Mouse (Mus musculus) mouse trophoblast stem cell (cell line): Measurements from ENCODE around the gene Oit3.
"Not testable (repeated sequence)": the region's sequence is repeated elsewhere in the genome, so short reads cannot be mapped to it uniquely, and the experiment has no call there.

Source experiments
- in situ Hi-C, 2 experiments: fragments of 300-500 bp; cut with MseI, MboI; formaldehyde crosslinking; loops; 2 replicates in 1 of 2; 3 replicates in 1 of 2; pipeline ENCODE4 v1.15.1; 2025

The Oit3 gene

DNA sequence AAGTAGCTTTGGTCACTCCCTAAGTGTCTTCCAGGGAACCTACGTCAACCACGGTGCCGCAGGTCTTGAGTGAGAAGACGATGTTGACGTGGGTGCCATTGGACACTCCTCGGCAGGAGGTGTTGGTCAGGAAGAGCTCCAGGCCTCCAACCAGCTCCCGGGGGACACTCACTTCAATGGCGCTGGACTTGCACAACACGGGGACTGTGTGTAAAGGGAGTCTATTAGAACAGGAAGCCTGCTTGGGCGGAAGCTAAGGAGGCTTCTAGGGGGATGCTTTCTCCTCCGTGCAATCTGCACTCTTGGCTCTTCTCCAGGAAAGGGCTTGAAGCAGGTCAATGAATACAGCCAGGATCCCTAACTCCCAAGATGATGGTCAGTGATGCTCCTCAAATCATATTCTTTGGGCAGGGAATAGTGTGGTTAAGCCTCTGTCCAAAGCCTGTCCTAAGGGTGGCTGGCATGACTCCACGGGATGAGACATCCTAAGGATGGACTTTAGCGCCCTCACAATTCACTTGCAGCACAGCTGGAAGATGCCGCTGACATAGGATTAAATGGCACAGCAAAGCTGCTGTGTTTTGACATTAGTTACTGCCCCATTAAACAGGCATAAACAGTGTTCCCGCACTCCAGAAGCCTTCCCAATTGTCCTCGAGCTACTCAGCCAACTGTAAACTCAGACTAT lies 12.0 kb downstream of the Oit3 start:
- in situ Hi-C loops, result no loop called here

DNA sequence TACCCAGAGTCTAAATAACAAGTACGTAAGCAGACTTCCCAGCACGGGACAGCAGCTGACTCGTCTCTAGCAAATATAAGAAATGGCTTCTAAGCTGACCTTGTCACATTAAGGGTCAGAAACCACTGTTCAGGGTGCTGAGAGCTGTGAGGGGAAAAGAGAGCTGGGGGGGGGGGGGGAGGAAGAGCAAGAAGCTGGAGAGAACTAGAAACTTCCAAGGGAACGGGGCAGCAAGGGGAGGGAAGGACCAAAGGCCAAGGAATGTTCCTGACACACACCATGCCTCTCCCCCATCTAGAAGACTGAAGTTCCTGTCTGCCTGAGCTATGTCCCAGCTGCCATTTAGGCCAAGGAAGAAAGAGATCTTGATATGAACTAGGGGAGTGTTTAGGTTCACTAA lies 15.2 kb downstream of the Oit3 start:
- in situ Hi-C loops, result no loop called here

- in situ Hi-C loops, result no loop called here
These were observed 16.2 kb downstream of the Oit3 start for GRCm38 (mm10) chr10:59425369-59425768.

GRCm38 (mm10) chr10:59424453-59424852 lies 17.1 kb downstream of the Oit3 start:
- in situ Hi-C loops, result no loop called here

- in situ Hi-C loops, result no loop called here
These were observed 22.1 kb downstream of the Oit3 start for GRCm38 (mm10) chr10:59419516-59419915.

DNA sequence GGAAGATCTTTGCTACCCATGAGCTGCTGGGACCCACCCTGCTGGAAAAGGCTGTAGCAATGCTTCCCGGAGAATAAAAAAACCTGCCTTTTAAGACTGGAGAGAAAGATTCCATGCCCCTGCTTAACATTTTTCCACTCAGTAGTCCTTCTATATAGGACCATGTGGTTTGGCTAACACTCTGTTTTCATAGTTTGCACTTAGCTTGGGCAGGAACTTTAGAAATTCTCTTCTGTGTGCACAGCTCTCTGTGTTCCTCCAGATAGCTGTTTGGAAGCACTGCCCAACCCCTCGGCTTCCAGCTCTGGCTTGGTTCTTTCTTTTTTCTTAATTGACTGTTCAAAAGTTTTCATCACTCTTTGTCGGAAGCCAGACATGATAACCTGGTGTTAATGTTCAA lies 25.0 kb downstream of the Oit3 start:
- in situ Hi-C loops, result no loop called here

DNA sequence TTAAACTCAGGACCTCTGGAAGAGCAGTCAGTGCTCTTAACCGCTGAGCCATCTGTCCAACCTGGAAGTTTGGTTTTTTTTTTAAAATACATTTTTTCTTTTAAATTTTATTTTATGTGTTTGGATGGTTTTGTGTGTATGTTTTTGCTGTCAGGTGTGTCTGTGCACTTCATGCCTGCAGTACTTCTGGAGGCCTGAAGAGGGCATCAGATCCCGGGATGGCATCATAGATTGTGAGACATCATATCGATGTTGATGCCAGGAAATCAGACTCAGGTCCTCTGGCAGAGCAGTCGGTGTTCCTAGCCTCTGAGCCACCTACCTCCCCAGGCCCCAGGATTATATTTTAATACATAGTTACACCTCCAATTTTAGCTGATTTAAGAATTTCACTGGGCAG lies 27.9 kb downstream of the Oit3 start:
- in situ Hi-C loops, result no loop called here

DNA sequence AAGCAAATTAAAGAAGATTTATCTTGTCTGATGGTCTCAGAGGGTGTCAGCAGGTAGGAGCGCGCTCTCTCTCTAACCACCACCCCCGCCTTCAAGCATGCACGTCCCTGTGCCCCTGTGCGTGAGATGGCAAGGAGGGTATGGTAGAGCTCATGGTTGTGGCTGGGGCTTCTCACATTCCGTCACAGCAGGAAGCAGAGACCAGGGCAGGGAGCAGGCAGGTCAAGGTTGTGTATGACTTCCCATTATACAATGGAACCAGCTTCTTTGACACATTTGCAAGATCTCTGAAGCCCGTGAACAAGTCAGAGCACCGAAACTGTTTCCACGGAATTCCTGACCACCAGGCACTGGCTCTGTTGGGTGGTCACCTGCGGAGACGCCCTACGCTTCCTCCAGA lies 31.3 kb downstream of the Oit3 start:
- in situ Hi-C loops, result no loop called here

GRCm38 (mm10) chr10:59408499-59408898 lies 33.1 kb downstream of the Oit3 start:
- in situ Hi-C loops, result no loop called here

DNA sequence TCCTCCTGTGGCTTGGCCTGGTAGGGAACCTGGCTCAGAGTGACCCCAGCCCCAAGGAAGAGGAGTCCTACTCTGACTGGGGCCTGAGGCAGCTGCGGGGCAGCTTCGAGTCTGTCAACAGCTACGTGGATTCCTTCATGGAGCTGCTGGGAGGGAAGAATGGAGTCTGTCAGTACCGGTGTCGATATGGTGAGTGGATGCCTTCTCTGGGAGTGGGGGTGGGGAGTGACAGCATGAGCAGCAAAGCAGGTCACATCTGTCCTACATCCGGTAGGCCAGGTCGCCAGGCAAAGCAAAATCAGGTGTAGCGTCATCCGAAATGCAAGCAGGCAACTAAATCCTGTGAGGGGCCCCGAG lies 37.8 kb downstream of the Oit3 start:
- in situ Hi-C loops, result no loop called here

DNA sequence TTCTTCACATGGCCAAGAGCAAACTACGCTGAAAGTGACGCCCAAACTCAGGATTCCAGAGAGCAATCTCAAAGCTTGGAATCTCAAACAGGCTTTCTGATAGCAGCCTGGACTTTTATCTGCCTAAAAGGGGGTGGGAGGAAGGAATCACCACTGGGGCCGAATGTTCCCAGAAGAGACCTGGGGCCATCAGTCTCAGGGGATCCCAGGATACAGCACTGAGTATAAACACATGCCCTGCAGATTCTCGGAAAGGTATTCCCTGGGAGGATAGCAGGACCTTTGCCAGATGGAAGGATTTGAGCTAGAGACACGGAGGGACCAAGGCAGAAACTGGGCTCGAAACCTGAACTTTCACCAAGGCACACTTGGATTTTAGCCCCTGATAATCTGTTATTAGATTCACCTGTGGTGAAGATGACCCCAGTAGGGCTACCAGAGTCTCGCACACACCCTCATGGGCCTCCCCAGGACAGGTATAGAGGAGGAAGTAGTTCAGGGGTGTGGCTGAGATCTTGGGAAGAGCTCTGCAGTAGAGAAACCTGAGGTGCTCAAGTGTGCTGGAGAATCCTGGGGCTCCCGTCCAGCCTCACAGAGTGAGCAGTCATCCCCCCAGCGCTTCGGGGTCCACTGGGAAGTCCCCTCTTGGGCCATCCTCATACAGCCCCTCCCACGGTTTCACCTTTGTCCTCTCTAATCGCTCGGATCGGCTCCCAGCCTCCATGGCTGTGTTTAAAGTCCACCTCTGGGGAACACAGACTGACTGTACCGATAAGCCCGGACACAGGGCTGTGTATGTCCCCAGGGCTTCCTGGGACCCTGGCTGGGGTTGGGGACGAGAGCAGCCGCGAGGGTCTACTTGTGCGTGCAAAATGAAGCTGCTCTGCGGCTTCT lies 38.4 kb downstream of the Oit3 start, which contains the start of gene Pla2g12b:
Gene Pla2g12b, plus strand, starts transcription at position 762 of the 894 bp plus-strand sequence.
- in situ Hi-C loops, result no loop called here

- in situ Hi-C loops, result not testable (repeated sequence)
These were observed 46.1 kb downstream of the Oit3 start, which contains the start of gene Gm10273 for GRCm38 (mm10) chr10:59395461-59395860. Gene Gm10273, plus strand, starts transcription at chr10:59395632.

DNA sequence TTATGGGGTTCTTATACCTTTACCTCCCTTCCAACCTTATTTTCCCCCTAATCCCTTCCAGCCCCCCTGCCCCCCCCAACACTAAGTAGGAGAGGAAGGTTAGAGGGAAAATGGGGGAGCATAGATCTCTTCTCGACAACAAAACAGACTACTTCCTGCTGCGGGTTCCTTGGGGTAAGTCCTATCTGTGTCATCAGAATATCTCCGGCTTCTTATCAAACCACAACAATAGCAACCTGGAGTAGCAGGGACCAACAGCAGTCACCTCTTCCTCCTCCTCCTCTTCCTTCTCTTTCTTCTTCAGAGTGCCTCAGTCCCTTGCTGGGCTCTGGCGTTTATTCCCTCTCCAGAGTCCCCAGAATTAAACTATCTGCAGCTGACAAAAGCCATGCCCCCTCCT lies 49.7 kb downstream of the Oit3 start:
- in situ Hi-C loops, result no loop called here

DNA sequence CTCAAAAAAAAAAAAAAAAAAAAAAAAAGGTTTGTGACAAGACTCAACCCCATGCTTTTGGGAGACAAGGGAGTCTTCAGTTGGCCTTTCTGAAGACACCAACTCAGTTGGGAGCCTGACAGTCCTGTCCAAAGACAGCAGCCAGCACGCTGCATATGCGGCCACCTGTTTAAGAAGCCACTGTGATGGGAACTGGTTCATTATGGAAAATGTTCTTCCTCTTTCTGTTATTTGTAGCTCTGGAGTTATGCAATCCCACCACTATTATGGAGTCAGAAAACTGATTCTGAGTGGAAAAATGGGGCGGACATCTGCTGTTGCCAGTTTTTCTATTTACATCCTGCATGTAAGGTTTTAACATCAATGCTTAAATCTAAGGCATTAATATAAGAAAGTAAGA lies 51.9 kb downstream of the Oit3 start:
- in situ Hi-C loops, result no loop called here

DNA sequence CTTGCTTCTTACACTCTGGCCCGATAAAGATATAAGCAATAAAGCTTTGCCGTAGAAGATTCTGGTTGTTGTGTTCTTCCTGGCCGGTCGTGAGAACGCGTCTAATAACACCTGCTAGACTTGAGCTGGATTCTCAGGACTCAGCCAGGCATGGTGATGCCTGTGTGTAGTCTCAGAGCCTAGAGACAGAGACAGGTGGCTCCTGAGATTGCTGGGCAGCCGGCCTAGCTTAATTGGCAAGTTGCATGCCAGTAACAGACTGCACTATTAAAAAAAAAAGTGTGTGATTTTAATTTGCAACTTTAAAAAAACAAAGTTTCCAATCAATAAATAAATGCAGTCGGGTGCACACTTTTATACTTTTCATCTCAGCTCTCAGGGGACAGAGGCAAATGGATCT lies 54.6 kb downstream of the Oit3 start:
- in situ Hi-C loops, result no loop called here

DNA sequence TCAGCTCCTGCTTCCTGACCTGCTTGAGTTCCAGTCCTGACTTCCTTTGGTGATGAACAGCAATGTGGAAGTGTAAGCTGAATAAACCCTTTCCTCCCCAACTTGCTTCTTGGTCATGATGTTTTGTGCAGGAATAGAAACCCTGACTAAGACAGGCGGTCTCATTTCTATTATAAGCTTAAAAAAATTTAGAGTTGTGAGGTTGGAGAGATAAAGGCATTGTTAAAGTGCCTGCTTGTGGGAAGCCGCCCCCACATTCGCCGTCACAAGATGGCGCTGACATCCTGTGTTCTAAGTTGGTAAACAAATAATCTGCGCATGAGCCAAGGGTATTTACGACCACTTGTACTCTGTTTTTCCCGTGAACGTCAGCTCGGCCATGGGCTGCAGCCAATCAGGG lies 60.0 kb downstream of the Oit3 start:
- in situ Hi-C loops, result not testable (repeated sequence)

DNA sequence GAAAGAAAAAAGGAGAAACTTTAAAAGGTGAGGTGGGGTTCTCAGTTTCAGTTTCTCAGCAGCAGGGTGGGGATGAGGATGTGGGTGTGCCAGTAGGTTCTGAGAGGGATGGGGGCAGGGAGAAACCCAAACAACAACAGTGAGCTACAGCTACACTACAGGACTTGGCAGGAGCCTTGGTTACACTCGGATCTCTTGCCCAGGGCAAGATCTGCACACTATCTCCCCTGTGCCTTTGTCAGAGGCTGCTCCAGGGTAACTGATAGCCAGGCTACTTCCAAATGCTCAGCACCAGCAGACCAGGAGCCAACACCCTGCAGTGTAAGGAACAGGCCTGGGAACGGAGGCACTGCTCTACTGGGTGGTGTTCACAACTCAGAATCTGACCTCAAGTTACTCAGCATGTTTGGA lies 61.2 kb downstream of the Oit3 start:
- in situ Hi-C loops, result no loop called here

- in situ Hi-C loops, result no loop called here
These were observed 61.7 kb downstream of the Oit3 start for GRCm38 (mm10) chr10:59379927-59380326.

- in situ Hi-C loops, result no loop called here
These were observed 62.9 kb downstream of the Oit3 start for GRCm38 (mm10) chr10:59378728-59379127.

- in situ Hi-C loops, result no loop called here
These were observed 63.7 kb downstream of the Oit3 start for GRCm38 (mm10) chr10:59377906-59378305.
